Mouse (Mus musculus): Measurements from ENCODE around the gene Eps15. TPM values are rescaled to one million over a fixed set of nuclear protein-coding genes. Genes with fewer than 3 reads are reported as not detected.

Eps15 gene
- polyA plus RNA-seq, 1 experiment from 2014 or later: 26.6 TPM

GRCm38 (mm10) chr4:109267452-109267851 lies 12.6 kb upstream of the Eps15 start:
- Histone ChIP-seq H3K9me3 (replicated peaks; ENCODE audit: low read length) (no peaks in the 10 kb centered on the region), H3K27me3 (ENCODE audit: insufficient read depth, low read length) (no peaks in the 10 kb centered on the region), H3K27ac (no peak overlapping the region), H3K36me3 (ENCODE audit: insufficient read depth, low read length) (no peaks in the 10 kb centered on the region), H3K9ac (ENCODE audit: low read depth, low read length) (no peak overlapping the region), H3K4me1 (replicated peaks; ENCODE audit: insufficient read depth, low read length) (no peaks in the 10 kb centered on the region), H3K4me3 (replicated peaks; ENCODE audit: low read depth, low read length) (no peak overlapping the region), H3K4me2 (ENCODE audit: low read length) (no peak overlapping the region)
- no peak for DNase-seq (ENCODE audit: low spot score)
- TF ChIP-seq CTCF (IDR thresholded peaks at IDR 0.05; ENCODE audit: low read depth): no peak
- no peak for ATAC-seq (replicated peaks; ENCODE audit: low FRiP score, low read depth)
- WGBS: 86% methylated on average over 3 of the region's 3 CpGs

- ATAC-seq (replicated peaks; ENCODE audit: low FRiP score, low read depth): no peak
- Histone ChIP-seq H3K4me3 (replicated peaks; ENCODE audit: low read depth, low read length) (no peak overlapping the region), H3K27me3 (ENCODE audit: insufficient read depth, low read length) (no peaks in the 10 kb centered on the region), H3K36me3 (ENCODE audit: insufficient read depth, low read length) (no peaks in the 10 kb centered on the region), H3K4me1 (replicated peaks; ENCODE audit: insufficient read depth, low read length) (no peaks in the 10 kb centered on the region), H3K4me2 (ENCODE audit: low read length) (no peak overlapping the region), H3K9me3 (replicated peaks; ENCODE audit: low read length) (no peaks in the 10 kb centered on the region), H3K27ac (no peak overlapping the region), H3K9ac (ENCODE audit: low read depth, low read length) (no peak overlapping the region)
- peak; percentile 7; the same call in 1 of the 2 replicates for TF ChIP-seq CTCF (IDR thresholded peaks at IDR 0.05; ENCODE audit: low read depth)
- no peak for DNase-seq (ENCODE audit: low spot score)
- 85% methylated on average over 3 of the region's 3 CpGs for WGBS
These were observed 11.2 kb upstream of the Eps15 start for GRCm38 (mm10) chr4:109268903-109269302.

- Histone ChIP-seq H3K36me3 (ENCODE audit: insufficient read depth, low read length) (no peaks in the 10 kb centered on the region), H3K4me1 (replicated peaks; ENCODE audit: insufficient read depth, low read length) (no peaks in the 10 kb centered on the region), H3K4me3 (replicated peaks; ENCODE audit: low read depth, low read length) (no peak overlapping the region), H3K9ac (ENCODE audit: low read depth, low read length) (no peak overlapping the region), H3K9me3 (replicated peaks; ENCODE audit: low read length) (no peaks in the 10 kb centered on the region), H3K27me3 (ENCODE audit: insufficient read depth, low read length) (no peaks in the 10 kb centered on the region), H3K4me2 (ENCODE audit: low read length) (no peak overlapping the region), H3K27ac (no peak overlapping the region)
- ATAC-seq (replicated peaks; ENCODE audit: low FRiP score, low read depth) (no peak), DNase-seq (ENCODE audit: low spot score) (no peak)
- no peak for TF ChIP-seq CTCF (IDR thresholded peaks at IDR 0.05; ENCODE audit: low read depth)
- WGBS: 93% methylated on average over 4 of the region's 4 CpGs
These were observed 8.3 kb upstream of the Eps15 start for GRCm38 (mm10) chr4:109271803-109272202.

GRCm38 (mm10) chr4:109273586-109274240 lies 6.4 kb upstream of the Eps15 start:
- no peak overlapping the region for H3K4me3 ChIP-seq (replicated peaks; ENCODE audit: low read depth, low read length)
- H3K4me1 ChIP-seq (replicated peaks; ENCODE audit: insufficient read depth, low read length): no peaks in the 10 kb centered on the region
- no peaks in the 10 kb centered on the region for H3K36me3 ChIP-seq (ENCODE audit: insufficient read depth, low read length)
- H3K9me3 ChIP-seq (replicated peaks; ENCODE audit: low read length): no peaks in the 10 kb centered on the region
- no peak for ATAC-seq (replicated peaks; ENCODE audit: low FRiP score, low read depth)
- TF ChIP-seq CTCF (IDR thresholded peaks at IDR 0.05; ENCODE audit: low read depth): no peak
- DNase-seq (ENCODE audit: low spot score): no peak
- no peaks in the 10 kb centered on the region for H3K27me3 ChIP-seq (ENCODE audit: insufficient read depth, low read length)
- no peak overlapping the region for H3K4me2 ChIP-seq (ENCODE audit: low read length)
- H3K9ac ChIP-seq (ENCODE audit: low read depth, low read length): no peak overlapping the region
- WGBS: 83% methylated on average over 2 of the region's 2 CpGs
- H3K27ac ChIP-seq: no peak overlapping the region

GRCm38 (mm10) chr4:109280459-109281160 lies 542 bp downstream of the Eps15 start:
- DNase-seq (ENCODE audit: low spot score): peak; percentile 50

GRCm38 (mm10) chr4:109281161-109281560 lies 1.1 kb downstream of the Eps15 start:
- peak overlapping the region; percentile 88; the same call in 1 of the 2 replicates for H3K9ac ChIP-seq (ENCODE audit: low read depth, low read length)
- no peak for TF ChIP-seq CTCF (IDR thresholded peaks at IDR 0.05; ENCODE audit: low read depth)
- no peak overlapping the region for H3K27ac ChIP-seq
- WGBS: 7% methylated on average over 4 of the region's 4 CpGs
- H3K9me3 ChIP-seq (replicated peaks; ENCODE audit: low read length): no peaks in the 10 kb centered on the region
- H3K36me3 ChIP-seq (ENCODE audit: insufficient read depth, low read length): no peaks in the 10 kb centered on the region
- DNase-seq (ENCODE audit: low spot score) (no peak), ATAC-seq (replicated peaks; ENCODE audit: low FRiP score, low read depth) (no peak)
- peak overlapping the region; percentile 85 for H3K4me2 ChIP-seq (ENCODE audit: low read length)
- peak overlapping the region; percentile 94 for H3K4me3 ChIP-seq (replicated peaks; ENCODE audit: low read depth, low read length)
- 0 out of 2 replicates have a peak, but pooled peaks cover 3% of the 10 kb centered on the region for H3K4me1 ChIP-seq (replicated peaks; ENCODE audit: insufficient read depth, low read length)
- H3K27me3 ChIP-seq (ENCODE audit: insufficient read depth, low read length): no peaks in the 10 kb centered on the region

More at GRCm38 (mm10) chr4:109280459-109281160, 542 bp downstream of the Eps15 start:
- WGBS: under 1% methylated on average over 55 of the region's 85 CpGs
- Histone ChIP-seq H3K9me3 (replicated peaks; ENCODE audit: low read length) (no peaks in the 10 kb centered on the region), H3K27ac (peak overlapping the region; percentile 81), H3K9ac (ENCODE audit: low read depth, low read length) (peak overlapping the region; percentile 88), H3K4me2 (ENCODE audit: low read length) (peak overlapping the region; percentile 85), H3K4me1 (replicated peaks; ENCODE audit: insufficient read depth, low read length) (0 out of 2 replicates have a peak, but pooled peaks cover 3% of the 10 kb centered on the region), H3K27me3 (ENCODE audit: insufficient read depth, low read length) (no peaks in the 10 kb centered on the region), H3K36me3 (ENCODE audit: insufficient read depth, low read length) (no peaks in the 10 kb centered on the region), H3K4me3 (replicated peaks; ENCODE audit: low read depth, low read length) (peak overlapping the region; percentile 94)
- peak; percentile 84 for ATAC-seq (replicated peaks; ENCODE audit: low FRiP score, low read depth)
- TF ChIP-seq CTCF (IDR thresholded peaks at IDR 0.05; ENCODE audit: low read depth): no peak
